Mouse (Mus musculus) limb, embryonic 12.5 days (tissue): ENCODE measurements around the gene Apol11a. TPM values are rescaled to one million over a fixed set of nuclear protein-coding genes. Genes with fewer than 3 reads are reported as not detected.
"Not testable (repeated sequence)": the region's sequence is repeated elsewhere in the genome, so short reads cannot be mapped to it uniquely, and the experiment has no call there.

Experiments used
- ATAC-seq: fragments of 200-750 bp; cut with Nextera tagmentation; 2 replicates; pipeline ENCODE4 v1.8.0; 2017; ENCODE audit warnings: low read depth, moderate TSS enrichment; ENCODE audit not compliant: insufficient number of reproducible peaks, insufficient read depth, low FRiP score, low TSS enrichment
- H3K27ac ChIP-seq: fragments of 300-500 bp; sonication (generic); 2 replicates; pipeline ENCODE4 v1.5.1; 2016; ENCODE audit warnings: mild to moderate bottlenecking, moderate library complexity
- H3K27me3 ChIP-seq: fragments of 300-500 bp; sonication (generic); 2 replicates; pipeline ENCODE4 v1.6.1; 2016; ENCODE audit warnings: mild to moderate bottlenecking, moderate library complexity
- H3K36me3 ChIP-seq: fragments of 300-500 bp; sonication (generic); 2 replicates; pipeline ENCODE4 v1.6.1; 2016; ENCODE audit warnings: mild to moderate bottlenecking, moderate library complexity
- H3K4me1 ChIP-seq: fragments of 300-500 bp; sonication (generic); replicated peaks from 2 replicates; pipeline ENCODE4 v1.6.1; 2016
- H3K4me2 ChIP-seq: fragments of 300-500 bp; sonication (generic); 2 replicates; pipeline ENCODE4 v1.6.1; 2016; ENCODE audit warnings: mild to moderate bottlenecking, moderate library complexity
- H3K4me3 ChIP-seq: fragments of 300-500 bp; sonication (generic); replicated peaks from 2 replicates; pipeline ENCODE4 v1.5.1; 2016; ENCODE audit warnings: mild to moderate bottlenecking
- H3K9ac ChIP-seq: fragments of 300-500 bp; sonication (generic); replicated peaks from 2 replicates; pipeline ENCODE4 v1.6.1; 2016; ENCODE audit warnings: mild to moderate bottlenecking, moderate library complexity
- H3K9me3 ChIP-seq: fragments of 300-500 bp; sonication (generic); 2 replicates; pipeline ENCODE4 v1.6.1; 2016; ENCODE audit warnings: mild to moderate bottlenecking, moderate library complexity
- WGBS: fragments of 180-500 bp; shearing (Covaris S2); methylation state at CpG from one replicate; pipeline ENCODE4 v1.1.7; 2016; 5-methylcytosine and 5-hydroxymethylcytosine counted together
- polyA plus RNA-seq: library from polyadenylated mRNA; unstranded; fragments of >200 nt; fragmentation: Nextera tagmentation; extraction: Ambion mirVana; gene quantifications from 2 replicates; pipeline ENCODE4 v1.2.1, GENCODE M21; 2016

Gene Apol11a
- not detected in 2 replicates for polyA plus RNA-seq

DNA sequence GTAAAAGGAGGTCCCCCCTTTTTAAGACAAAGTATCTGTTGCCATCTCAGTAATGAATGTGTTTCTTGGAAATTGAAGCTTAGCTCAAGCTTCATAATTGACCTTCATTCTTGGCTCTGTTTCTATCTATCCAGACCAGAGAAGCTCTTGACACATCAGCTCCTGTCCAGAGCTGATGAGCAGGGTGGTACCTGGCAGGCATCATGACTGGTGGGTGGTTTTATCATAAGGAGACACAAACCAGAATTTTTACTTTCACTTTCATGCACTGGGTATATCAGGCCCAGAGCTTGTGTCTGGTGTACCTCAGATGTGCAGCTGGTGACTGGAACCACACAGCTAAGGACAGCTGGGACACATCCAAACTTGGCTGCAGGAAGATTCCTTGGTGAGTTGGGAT, at the start of gene Apol11a:
Gene Apol11a (plus strand): TSS at position 306 of the 400 bp plus-strand sequence.
- H3K27ac ChIP-seq, H3K4me3 ChIP-seq, H3K9ac ChIP-seq, H3K27me3 ChIP-seq, H3K9me3 ChIP-seq, H3K4me2 ChIP-seq, H3K36me3 ChIP-seq, H3K4me1 ChIP-seq, ATAC-seq: not testable (repeated sequence)

DNA sequence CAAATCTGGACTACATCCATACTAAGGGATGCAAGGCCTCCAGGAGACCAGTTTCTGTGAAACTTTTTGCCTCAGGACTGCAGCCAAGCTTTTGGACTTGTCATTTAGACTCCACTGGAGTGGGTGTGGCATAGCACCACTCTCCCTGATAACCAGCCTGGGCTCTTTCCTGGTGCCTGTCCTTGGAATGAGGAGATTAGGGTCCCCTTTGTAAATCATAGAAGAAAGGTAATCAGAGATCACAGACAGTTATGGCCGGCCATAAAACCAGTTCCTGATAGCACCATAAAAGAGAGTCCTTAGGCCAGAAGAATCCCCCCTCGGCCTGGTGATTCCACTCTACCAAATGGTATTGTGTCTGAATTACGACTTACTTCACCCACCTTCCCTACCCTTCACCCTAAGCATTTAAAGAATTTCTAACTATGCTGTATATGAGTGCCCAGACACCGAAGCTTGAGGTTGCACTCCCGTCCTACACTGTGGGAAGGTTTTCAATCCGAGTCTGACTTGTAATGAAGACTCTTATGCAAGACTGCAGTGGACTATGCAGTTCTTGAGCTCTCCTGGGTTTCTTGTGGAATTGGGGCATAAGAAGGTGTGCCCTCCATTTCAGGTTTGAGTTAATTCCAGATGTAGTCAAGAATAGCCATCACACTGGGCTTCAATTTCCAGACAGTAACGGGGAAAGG, 33.2 kb upstream of the Apol11a start:
- not testable (repeated sequence) for H3K27me3 ChIP-seq, H3K36me3 ChIP-seq, H3K4me3 ChIP-seq, H3K9me3 ChIP-seq, H3K9ac ChIP-seq, H3K4me2 ChIP-seq, ATAC-seq, H3K4me1 ChIP-seq, H3K27ac ChIP-seq
- WGBS: 36% methylated on average over 7 of the region's 7 CpGs

- not testable (repeated sequence) for H3K4me3 ChIP-seq, H3K27me3 ChIP-seq, ATAC-seq, H3K27ac ChIP-seq, H3K9me3 ChIP-seq, H3K9ac ChIP-seq, H3K4me1 ChIP-seq, H3K36me3 ChIP-seq, H3K4me2 ChIP-seq
- WGBS: 81% methylated on average over 2 of the region's 2 CpGs
These were observed 31.4 kb upstream of the Apol11a start, which contains the start of gene Apol10a for GRCm38 (mm10) chr15:77476693-77477092. Gene Apol10a (plus strand): TSS chr15:77477047.

GRCm38 (mm10) chr15:77482140-77482794, 25.8 kb upstream of the Apol11a start:
- H3K4me1 ChIP-seq: 0 out of 2 replicates have a peak, but pooled peaks cover 3% of the 10 kb centered on the region
- no peak overlapping the region for H3K27ac ChIP-seq
- no peak overlapping the region for H3K4me2 ChIP-seq
- H3K27me3 ChIP-seq: peaks cover 4% of the 10 kb centered on the region; the same call in 1 of the 2 replicates
- H3K9ac ChIP-seq: no peak overlapping the region
- H3K4me3 ChIP-seq: no peak overlapping the region
- no peaks in the 10 kb centered on the region for H3K36me3 ChIP-seq
- 79% methylated on average over 4 of the region's 4 CpGs for WGBS
- no peak for ATAC-seq
- H3K9me3 ChIP-seq: no peaks in the 10 kb centered on the region

- H3K9me3 ChIP-seq: not testable (repeated sequence)
These were observed 14.9 kb upstream of the Apol11a start for GRCm38 (mm10) chr15:77493181-77493580.

DNA sequence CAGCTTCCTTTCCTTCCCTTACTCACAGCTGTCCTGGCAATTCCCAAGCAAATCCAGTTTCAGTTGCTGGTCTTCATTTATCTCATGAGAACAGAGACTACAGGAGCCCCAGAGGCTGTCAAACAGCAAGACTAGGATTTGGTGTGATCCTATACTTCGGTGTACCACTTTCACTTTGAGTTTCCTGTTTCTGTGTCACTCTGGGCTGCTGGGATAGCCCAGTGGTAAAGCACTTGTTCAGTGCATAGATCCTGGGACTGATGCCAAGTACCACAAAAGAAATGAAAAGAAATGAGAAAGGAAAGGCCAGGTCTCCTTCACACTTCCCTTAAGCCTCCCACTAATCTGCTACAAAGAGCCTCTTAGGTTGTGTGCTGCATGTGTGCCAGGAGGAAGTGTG, 13.4 kb upstream of the Apol11a start:
- not testable (repeated sequence) for H3K4me3 ChIP-seq, ATAC-seq, H3K36me3 ChIP-seq, H3K4me1 ChIP-seq, H3K9ac ChIP-seq, H3K4me2 ChIP-seq, H3K27ac ChIP-seq, H3K27me3 ChIP-seq, H3K9me3 ChIP-seq
- 77% methylated on average over 1 of the region's 1 CpGs for WGBS

More at GRCm38 (mm10) chr15:77493181-77493580, 14.9 kb upstream of the Apol11a start:
- not testable (repeated sequence) for H3K4me3 ChIP-seq, H3K4me1 ChIP-seq, H3K27me3 ChIP-seq, H3K9ac ChIP-seq, H3K4me2 ChIP-seq, H3K27ac ChIP-seq, ATAC-seq, H3K36me3 ChIP-seq
- WGBS: no CpG with 5 or more reads among the region's 1 CpGs

DNA sequence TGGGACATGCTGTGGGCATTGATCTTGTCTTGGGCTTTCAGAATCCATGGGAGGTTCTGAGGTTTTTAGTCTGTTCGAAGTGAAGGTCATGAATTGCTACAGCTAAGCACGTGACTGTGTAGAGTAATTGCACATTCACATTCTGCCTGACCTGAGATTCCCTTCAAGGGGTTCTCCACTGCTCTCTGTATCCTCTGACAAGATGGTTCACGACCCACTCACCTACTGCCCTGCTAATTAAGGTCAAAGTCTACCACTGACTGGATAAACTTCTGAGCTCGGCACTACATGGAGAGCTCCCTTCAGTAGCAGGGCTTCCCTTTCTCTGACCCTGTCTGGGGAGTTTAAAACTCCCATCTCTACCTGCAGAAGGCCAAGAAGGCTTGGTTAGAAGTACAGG, 12.5 kb downstream of the Apol11a start:
- not testable (repeated sequence) for H3K4me1 ChIP-seq, H3K27ac ChIP-seq, H3K9me3 ChIP-seq, H3K4me3 ChIP-seq, H3K27me3 ChIP-seq, H3K4me2 ChIP-seq, ATAC-seq, H3K9ac ChIP-seq, H3K36me3 ChIP-seq
- WGBS: 67% methylated on average over 4 of the region's 4 CpGs

DNA sequence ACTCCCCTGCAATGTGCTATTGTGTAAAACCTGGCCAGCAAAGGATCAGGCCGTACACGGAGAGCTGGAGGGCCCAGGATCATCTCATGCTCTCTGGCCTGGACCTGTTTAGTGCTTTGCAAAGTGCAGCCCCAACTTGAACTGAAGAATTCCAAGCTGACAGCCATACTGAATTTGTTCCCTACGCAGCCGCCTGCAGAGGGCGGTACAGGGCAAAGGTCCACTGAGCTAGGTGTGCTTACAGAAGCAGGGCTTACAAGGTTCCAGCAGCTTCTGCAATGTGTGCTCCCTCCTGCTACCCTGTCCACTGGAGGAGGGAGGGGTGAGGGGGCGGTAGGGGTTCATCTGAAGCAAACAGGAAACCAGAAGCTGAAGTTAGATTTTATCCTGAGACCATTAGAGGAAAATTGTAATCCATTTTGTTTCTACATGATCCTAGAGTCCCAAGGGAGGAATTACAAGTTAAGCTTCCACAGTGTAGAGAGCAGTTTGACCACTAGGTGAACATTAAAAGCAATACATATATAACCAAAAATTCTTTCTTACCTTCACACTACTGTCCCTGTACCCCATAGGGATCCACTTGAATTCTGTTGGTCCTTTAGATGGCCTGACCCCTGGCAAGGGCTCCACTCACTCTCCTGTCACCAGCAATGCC, 15.2 kb downstream of the Apol11a start:
- not testable (repeated sequence) for H3K27me3 ChIP-seq, H3K4me3 ChIP-seq, H3K4me2 ChIP-seq, ATAC-seq, H3K9me3 ChIP-seq, H3K27ac ChIP-seq, H3K4me1 ChIP-seq, H3K36me3 ChIP-seq, H3K9ac ChIP-seq
- WGBS: 20% methylated on average over 6 of the region's 6 CpGs

GRCm38 (mm10) chr15:77533216-77533615, 25.1 kb downstream of the Apol11a start, which contains the start of gene Apol7c:
Gene Apol7c (minus strand): TSS chr15:77533316.
- no peaks in the 10 kb centered on the region for H3K36me3 ChIP-seq
- H3K27ac ChIP-seq: no peak within 1 kb of the TSS
- H3K4me1 ChIP-seq: no peaks in the 10 kb centered on the region
- no peak within 1 kb of the TSS for H3K9ac ChIP-seq
- H3K27me3 ChIP-seq: no peaks in the 10 kb centered on the region
- H3K4me2 ChIP-seq: no peak within 1 kb of the TSS
- no peaks in the 10 kb centered on the region for H3K9me3 ChIP-seq
- no peak within 1 kb of the TSS for H3K4me3 ChIP-seq
- ATAC-seq: no peak

GRCm38 (mm10) chr15:77539221-77539620, 31.1 kb downstream of the Apol11a start:
- H3K4me3 ChIP-seq: not testable (repeated sequence)

DNA sequence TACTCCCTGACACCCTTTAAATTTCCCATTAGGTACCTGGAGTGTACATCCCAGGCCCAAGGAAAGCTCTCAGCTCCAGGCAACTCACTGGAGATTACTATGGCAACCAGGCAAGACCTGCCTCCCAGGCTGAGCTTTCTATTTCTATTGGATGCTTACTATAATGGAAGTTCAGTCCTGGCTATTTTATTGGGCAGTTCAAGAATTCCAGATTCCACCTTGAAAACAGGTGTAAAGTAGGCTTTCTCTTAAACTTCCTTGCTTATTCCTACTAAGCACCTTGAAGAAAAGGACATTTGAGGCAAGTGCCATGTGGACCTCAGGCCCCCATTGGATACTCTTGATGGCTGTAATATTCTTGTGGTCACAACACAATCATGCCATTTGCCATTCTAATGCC, 53.7 kb downstream of the Apol11a start, which contains the start of gene 1700025B11Rik:
Gene 1700025B11Rik (minus strand): TSS at position 101 of the 400 bp plus-strand sequence.
- H3K27ac ChIP-seq: no peak within 1 kb of the TSS
- H3K9ac ChIP-seq: no peak within 1 kb of the TSS
- no peak within 1 kb of the TSS for H3K4me2 ChIP-seq
- H3K4me3 ChIP-seq: no peak within 1 kb of the TSS
- no peaks in the 10 kb centered on the region for H3K4me1 ChIP-seq
- H3K9me3 ChIP-seq: no peaks in the 10 kb centered on the region
- ATAC-seq: no peak
- no peaks in the 10 kb centered on the region for H3K27me3 ChIP-seq
- H3K36me3 ChIP-seq: no peaks in the 10 kb centered on the region

More at GRCm38 (mm10) chr15:77539221-77539620, 31.1 kb downstream of the Apol11a start:
- not testable (repeated sequence) for H3K9ac ChIP-seq, H3K4me2 ChIP-seq, H3K27me3 ChIP-seq, H3K27ac ChIP-seq, H3K9me3 ChIP-seq, H3K4me1 ChIP-seq, ATAC-seq, H3K36me3 ChIP-seq
- WGBS: 30% methylated on average over 1 of the region's 1 CpGs
